Mouse (Mus musculus): Measurements from ENCODE around the gene Dcaf5. TPM values are rescaled to one million over a fixed set of nuclear protein-coding genes. Genes with fewer than 3 reads are reported as not detected.

Gene Dcaf5
- total and polyA plus RNA-seq, 2 experiments from 2014 or later: 7.9 to 25.0 TPM

DNA sequence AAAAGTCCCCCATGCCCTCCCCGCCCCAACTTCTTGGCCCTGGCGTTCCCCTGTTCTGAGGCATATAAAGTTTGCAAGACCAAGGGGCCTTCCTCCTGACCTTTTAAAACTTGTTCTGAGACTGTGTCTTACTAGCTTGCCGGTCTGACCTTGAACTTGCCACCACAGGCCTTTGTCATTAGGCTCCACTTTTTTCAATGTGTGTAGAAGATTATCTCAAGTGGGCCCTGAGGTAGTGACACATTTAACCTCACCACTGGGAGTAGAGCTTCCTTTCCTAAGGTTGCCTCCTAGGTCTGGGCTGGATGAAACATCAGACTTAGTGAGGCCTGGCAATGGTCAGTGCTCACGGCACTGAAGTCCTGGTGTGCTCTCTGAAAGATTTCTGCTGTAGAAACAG, 69.2 kb downstream of the Dcaf5 start:
- H3K9ac ChIP-seq (replicated peaks; ENCODE audit: low read depth, low read length): no peak overlapping the region
- ATAC-seq (ENCODE audit: insufficient read depth, low read depth): peak; percentile 16; the same call in 1 of the 2 replicates
- no peak overlapping the region for H3K4me3 ChIP-seq (ENCODE audit: low read depth, low read length)
- TF ChIP-seq CTCF (IDR thresholded peaks at IDR 0.05; ENCODE audit: low read depth) (no peak), EP300 (IDR thresholded peaks at IDR 0.05; ENCODE audit: low read depth) (no peak)
- no peaks in the 10 kb centered on the region for H3K27me3 ChIP-seq (ENCODE audit: control insufficient read depth, insufficient read depth, low read length)
- WGBS: 60% methylated on average over 4 of the region's 4 CpGs
- H3K27ac ChIP-seq (ENCODE audit: low read depth): peak overlapping the region; percentile 88
- no peak overlapping the region for H3K4me2 ChIP-seq (ENCODE audit: low read depth, low read length)
- DNase-seq (ENCODE audit: low spot score): peak; percentile 40
- H3K36me3 ChIP-seq (replicated peaks; ENCODE audit: control insufficient read depth, insufficient read depth, low read length): peaks cover 21% of the 10 kb centered on the region
- H3K4me1 ChIP-seq (ENCODE audit: control insufficient read depth, insufficient read depth): peaks cover 26% of the 10 kb centered on the region
- no peaks in the 10 kb centered on the region for H3K9me3 ChIP-seq (replicated peaks; ENCODE audit: control insufficient read depth, low read length)

DNA sequence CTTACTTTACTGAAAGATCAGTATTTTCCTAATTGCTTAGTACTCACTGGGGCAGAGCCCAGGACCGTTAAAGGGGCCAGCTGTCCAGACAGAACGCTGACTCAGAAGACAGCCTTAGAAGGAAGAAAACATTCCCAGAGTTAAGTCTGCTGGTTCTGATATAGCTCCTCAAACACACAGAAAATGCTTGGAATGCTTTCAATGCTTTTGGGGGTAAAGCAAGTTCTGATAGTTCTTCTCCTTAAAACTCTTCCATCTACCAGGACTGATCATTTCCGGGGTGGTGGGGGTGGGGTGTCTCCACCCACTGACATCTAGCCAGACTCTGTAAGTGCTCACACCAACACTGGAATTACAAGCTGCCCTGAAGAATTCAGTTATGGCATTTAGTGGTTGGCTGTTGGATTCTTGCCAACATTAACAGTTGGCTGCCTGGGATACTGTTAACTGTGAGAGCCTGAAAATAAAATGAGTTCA, 70.4 kb downstream of the Dcaf5 start:
- H3K4me1 ChIP-seq (ENCODE audit: control insufficient read depth, insufficient read depth): peaks cover 27% of the 10 kb centered on the region
- no peak overlapping the region for H3K4me3 ChIP-seq (ENCODE audit: low read depth, low read length)
- no peak overlapping the region for H3K9ac ChIP-seq (replicated peaks; ENCODE audit: low read depth, low read length)
- H3K27me3 ChIP-seq (ENCODE audit: control insufficient read depth, insufficient read depth, low read length): no peaks in the 10 kb centered on the region
- TF ChIP-seq EP300 (IDR thresholded peaks at IDR 0.05; ENCODE audit: low read depth) (peak; percentile 47; the same call in 1 of the 2 replicates), CTCF (IDR thresholded peaks at IDR 0.05; ENCODE audit: low read depth) (no peak)
- peaks cover 18% of the 10 kb centered on the region for H3K36me3 ChIP-seq (replicated peaks; ENCODE audit: control insufficient read depth, insufficient read depth, low read length)
- ATAC-seq (ENCODE audit: insufficient read depth, low read depth) (peak; percentile 87), DNase-seq (ENCODE audit: low spot score) (peak; percentile 75)
- H3K9me3 ChIP-seq (replicated peaks; ENCODE audit: control insufficient read depth, low read length): no peaks in the 10 kb centered on the region
- 5% methylated on average over 3 of the region's 3 CpGs for WGBS
- peak overlapping the region; percentile 24 for H3K4me2 ChIP-seq (ENCODE audit: low read depth, low read length)
- H3K27ac ChIP-seq (ENCODE audit: low read depth): peak overlapping the region; percentile 88

DNA sequence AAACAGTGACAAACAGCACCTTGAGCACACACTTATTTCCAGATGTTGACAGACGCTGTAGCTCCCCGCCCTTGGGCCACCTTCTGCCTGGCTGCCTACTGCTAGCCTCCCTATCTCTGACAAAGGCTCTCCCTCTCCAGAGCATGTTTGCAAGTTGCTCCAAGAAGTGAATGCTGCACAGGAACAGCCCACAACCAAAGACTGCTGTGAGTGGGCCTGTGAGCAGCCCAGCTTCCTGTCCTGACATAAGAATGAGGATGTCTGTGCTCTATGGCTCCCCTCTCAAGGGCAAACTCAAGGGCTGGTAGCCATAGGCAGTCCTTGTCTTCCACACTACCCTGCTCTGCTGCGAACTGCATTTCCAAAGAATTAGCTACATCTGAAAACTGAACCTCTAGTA, 71.1 kb downstream of the Dcaf5 start:
- DNase-seq (ENCODE audit: low spot score) (no peak), ATAC-seq (ENCODE audit: insufficient read depth, low read depth) (0 out of 2 replicates have a peak, but pooled peaks have one; percentile 15)
- no peak overlapping the region for H3K9ac ChIP-seq (replicated peaks; ENCODE audit: low read depth, low read length)
- H3K27ac ChIP-seq (ENCODE audit: low read depth): peak overlapping the region; percentile 88
- TF ChIP-seq CTCF (IDR thresholded peaks at IDR 0.05; ENCODE audit: low read depth) (no peak), EP300 (IDR thresholded peaks at IDR 0.05; ENCODE audit: low read depth) (no peak)
- H3K36me3 ChIP-seq (replicated peaks; ENCODE audit: control insufficient read depth, insufficient read depth, low read length): peaks cover 18% of the 10 kb centered on the region
- 52% methylated on average over 3 of the region's 3 CpGs for WGBS
- H3K4me1 ChIP-seq (ENCODE audit: control insufficient read depth, insufficient read depth): peaks cover 34% of the 10 kb centered on the region
- H3K9me3 ChIP-seq (replicated peaks; ENCODE audit: control insufficient read depth, low read length): no peaks in the 10 kb centered on the region
- no peak overlapping the region for H3K4me2 ChIP-seq (ENCODE audit: low read depth, low read length)
- no peak overlapping the region for H3K4me3 ChIP-seq (ENCODE audit: low read depth, low read length)
- no peaks in the 10 kb centered on the region for H3K27me3 ChIP-seq (ENCODE audit: control insufficient read depth, insufficient read depth, low read length)

GRCm38 (mm10) chr12:80361655-80362054, 74.7 kb downstream of the Dcaf5 start:
- no peak for ATAC-seq (ENCODE audit: insufficient read depth, low read depth)
- DNase-seq (ENCODE audit: low spot score): no peak
- Histone ChIP-seq H3K27me3 (ENCODE audit: control insufficient read depth, insufficient read depth, low read length) (no peaks in the 10 kb centered on the region), H3K4me2 (ENCODE audit: low read depth, low read length) (no peak overlapping the region), H3K36me3 (replicated peaks; ENCODE audit: control insufficient read depth, insufficient read depth, low read length) (peaks cover 13% of the 10 kb centered on the region), H3K4me1 (ENCODE audit: control insufficient read depth, insufficient read depth) (peaks cover 25% of the 10 kb centered on the region), H3K27ac (ENCODE audit: low read depth) (no peak overlapping the region), H3K9ac (replicated peaks; ENCODE audit: low read depth, low read length) (no peak overlapping the region), H3K4me3 (ENCODE audit: low read depth, low read length) (no peak overlapping the region), H3K9me3 (replicated peaks; ENCODE audit: control insufficient read depth, low read length) (no peaks in the 10 kb centered on the region)
- 70% methylated on average over 1 of the region's 1 CpGs for WGBS
- TF ChIP-seq CTCF (IDR thresholded peaks at IDR 0.05; ENCODE audit: low read depth) (no peak), EP300 (IDR thresholded peaks at IDR 0.05; ENCODE audit: low read depth) (no peak)

DNA sequence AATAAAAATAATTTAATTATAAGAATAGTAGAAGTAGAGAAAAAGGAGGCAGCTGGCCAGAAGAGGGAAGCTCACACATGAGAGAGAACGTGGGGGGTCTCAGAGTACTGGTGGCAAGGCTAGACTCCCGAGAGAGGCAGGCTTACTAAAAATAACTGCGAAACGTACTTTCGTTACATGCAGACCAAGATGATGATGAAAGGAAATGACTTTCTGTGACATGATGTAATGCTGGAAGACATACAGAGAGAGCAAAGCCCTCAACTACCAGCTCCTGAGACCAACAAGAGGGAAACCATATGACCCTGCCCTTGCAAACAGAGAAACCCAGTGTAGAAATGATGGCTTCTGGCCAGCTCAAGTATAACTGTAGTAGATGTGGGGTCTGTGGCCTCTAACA, 76.1 kb downstream of the Dcaf5 start:
- DNase-seq (ENCODE audit: low spot score) (peak; percentile 39), ATAC-seq (ENCODE audit: insufficient read depth, low read depth) (no peak; the same call in 1 of the 2 replicates)
- Histone ChIP-seq H3K9ac (replicated peaks; ENCODE audit: low read depth, low read length) (no peak overlapping the region), H3K9me3 (replicated peaks; ENCODE audit: control insufficient read depth, low read length) (no peaks in the 10 kb centered on the region), H3K4me3 (ENCODE audit: low read depth, low read length) (no peak overlapping the region), H3K4me2 (ENCODE audit: low read depth, low read length) (no peak overlapping the region), H3K27ac (ENCODE audit: low read depth) (no peak overlapping the region), H3K27me3 (ENCODE audit: control insufficient read depth, insufficient read depth, low read length) (no peaks in the 10 kb centered on the region), H3K36me3 (replicated peaks; ENCODE audit: control insufficient read depth, insufficient read depth, low read length) (peaks cover 13% of the 10 kb centered on the region), H3K4me1 (ENCODE audit: control insufficient read depth, insufficient read depth) (peaks cover 14% of the 10 kb centered on the region)
- TF ChIP-seq EP300 (IDR thresholded peaks at IDR 0.05; ENCODE audit: low read depth): no peak
- TF ChIP-seq CTCF (IDR thresholded peaks at IDR 0.05; ENCODE audit: low read depth): no peak
- 7% methylated on average over 5 of the region's 5 CpGs for WGBS

- no peak overlapping the region for H3K9ac ChIP-seq (replicated peaks; ENCODE audit: low read depth, low read length)
- WGBS: 21% methylated on average over 6 of the region's 6 CpGs
- no peaks in the 10 kb centered on the region for H3K9me3 ChIP-seq (replicated peaks; ENCODE audit: control insufficient read depth, low read length)
- ATAC-seq (ENCODE audit: insufficient read depth, low read depth): peak; percentile 69
- no peak overlapping the region for H3K4me2 ChIP-seq (ENCODE audit: low read depth, low read length)
- H3K27ac ChIP-seq (ENCODE audit: low read depth): peak overlapping the region; percentile 56
- peak; percentile 87 for DNase-seq (ENCODE audit: low spot score)
- no peaks in the 10 kb centered on the region for H3K27me3 ChIP-seq (ENCODE audit: control insufficient read depth, insufficient read depth, low read length)
- TF ChIP-seq CTCF (IDR thresholded peaks at IDR 0.05; ENCODE audit: low read depth) (no peak), EP300 (IDR thresholded peaks at IDR 0.05; ENCODE audit: low read depth) (no peak)
- no peak overlapping the region for H3K4me3 ChIP-seq (ENCODE audit: low read depth, low read length)
- peaks cover 31% of the 10 kb centered on the region for H3K4me1 ChIP-seq (ENCODE audit: control insufficient read depth, insufficient read depth)
- H3K36me3 ChIP-seq (replicated peaks; ENCODE audit: control insufficient read depth, insufficient read depth, low read length): peaks cover 22% of the 10 kb centered on the region
Measured at GRCm38 (mm10) chr12:80344777-80345231, 91.6 kb downstream of the Dcaf5 start.
